Mouse (Mus musculus) colon, adult 2 months (tissue): ENCODE results near the gene Txlnb. TPM values are rescaled to one million over a fixed set of nuclear protein-coding genes. Genes with fewer than 3 reads are reported as not detected.

Source experiments
- polyA plus RNA-seq: library from polyadenylated mRNA; depleted of rRNA; stranded (reverse); fragments of >200 nt; gene quantifications from 2 replicates; pipeline ENCODE4 v1.2.3, GENCODE M21; 2012; rRNA removed

The Txlnb gene
- 0.03 and 0.06 TPM in 2 replicates for polyA plus RNA-seq

DNA sequence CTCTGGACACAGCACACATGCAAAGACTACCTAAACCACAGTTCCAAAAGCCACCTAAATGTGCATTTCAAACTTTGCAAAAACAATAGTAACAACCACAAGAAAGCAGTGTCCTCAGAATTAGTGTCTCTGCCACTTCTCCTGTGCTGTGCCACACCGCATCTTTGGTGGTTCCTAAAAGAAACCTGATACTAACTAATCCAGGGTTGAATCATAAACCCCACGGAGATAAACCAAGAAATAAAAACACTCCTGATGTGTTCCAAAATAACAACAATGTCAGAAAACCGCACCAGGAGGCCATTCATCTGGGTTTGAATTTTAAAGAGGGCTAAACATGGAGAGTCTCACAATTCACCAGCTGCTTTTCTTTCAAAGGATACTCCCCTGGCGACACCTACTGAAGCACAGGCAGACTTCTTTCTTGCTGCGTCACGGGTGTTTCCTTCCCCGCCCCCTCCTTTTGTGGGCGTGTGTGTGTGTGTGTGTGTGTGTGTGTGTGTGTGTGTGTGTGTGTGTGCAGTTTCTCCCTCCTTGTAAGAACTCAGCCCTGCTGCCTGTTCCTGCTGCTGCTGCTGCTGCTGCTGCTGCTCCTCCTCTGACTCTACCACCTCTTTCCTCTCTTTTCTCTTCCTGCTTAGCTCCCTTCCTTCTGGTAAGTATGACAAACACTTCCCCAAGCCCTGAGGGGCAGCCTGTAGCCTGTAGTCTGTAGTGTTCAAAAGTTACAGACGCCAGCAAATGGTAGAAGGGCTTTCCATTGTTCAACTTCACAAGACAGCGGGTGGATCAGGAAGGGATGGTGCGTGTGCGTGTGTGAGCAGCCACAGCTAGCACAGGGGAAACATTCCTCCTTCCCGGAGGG is at the start of gene Txlnb:
Gene Txlnb (plus strand): TSS at position 460 of the 865 bp plus-strand sequence.

Other genes starting within 250 kb of the Txlnb start
- gene Cited2, start 73.0 kb upstream of the Txlnb start, polyA plus RNA-seq: 88.3 and 111 TPM in 2 replicates
- gene Heca, start 151.8 kb downstream of the Txlnb start, polyA plus RNA-seq: 15.9 and 19.9 TPM in 2 replicates
- 5.9 and 6.9 TPM in 2 replicates for gene Abracl, start 227.1 kb downstream of the Txlnb start, polyA plus RNA-seq